In the genomic region with DNA sequence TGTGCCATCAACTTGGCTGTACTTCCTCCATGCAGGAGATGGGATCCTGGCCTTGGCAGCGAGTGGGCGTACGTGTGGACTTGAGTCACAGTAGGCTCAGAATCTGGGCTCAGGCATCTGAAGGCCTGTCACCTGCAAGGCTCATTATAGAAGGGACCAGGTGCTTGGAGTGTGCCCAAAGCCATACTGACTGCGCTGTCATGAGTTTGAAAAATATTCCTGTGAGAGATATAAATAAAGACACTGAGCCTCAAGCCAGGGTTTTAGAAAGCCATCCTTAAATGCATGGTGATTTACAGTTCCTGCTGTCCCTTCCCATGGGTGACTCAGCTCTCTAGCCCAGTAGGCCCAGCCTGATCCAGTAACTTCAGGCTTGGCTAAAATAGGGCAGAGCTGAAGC, we compare ENCODE assay signal across 11 mouse cellular contexts. TPM values are rescaled to one million over a fixed set of nuclear protein-coding genes. Genes with fewer than 3 reads are reported as not detected.
DNase-seq lines count a peak whose midpoint lies in the region; TF ChIP-seq lines count a peak whose summit lies in the region.
"Had no signal": no experiment of that assay in that cellular context is flagged by ENCODE, and none has a peak within 500 bp of the region (broad histone marks: within the 10 kb centered on the region; RNA-seq: fewer than 3 reads in every experiment).

No protein-coding gene starts in this region.

- no peak overlapping the region for H3K4me3 ChIP-seq in cerebellum, adult 2 months (replicated peaks; ENCODE audit: insufficient read depth, low read depth, low read length)
- H3K4me3 ChIP-seq: hindbrain, embryonic 12.5 days; limb, embryonic 12.5 days had no signal

- no peak for TF ChIP-seq CTCF in cerebellum, adult 2 months (IDR thresholded peaks at IDR 0.05; ENCODE audit: borderline replicate concordance, insufficient read depth, low read depth, low read length)

- peak overlapping the region; percentile 78 for H3K27ac ChIP-seq in cerebellum, adult 2 months (ENCODE audit: insufficient read depth, low read length)
- H3K27ac ChIP-seq: hindbrain, embryonic 12.5 days; kidney, postnatal 0 days; limb, embryonic 12.5 days had no signal

- peak; percentile 54 for DNase-seq in layer of hippocampus, adult 9-11 months
- no peak for DNase-seq in layer of hippocampus, postnatal 14 days (ENCODE audit: low spot score in 2 of 2)
- peak; percentile 78 to 93 for DNase-seq in cerebellum, adult 2 months
- DNase-seq in gastrocnemius, adult 8-10 months (ENCODE audit: low spot score in 2 of 2): peak; percentile 81 to 89
- peak; percentile 55 for DNase-seq in right cerebral cortex, postnatal 25 days
- DNase-seq in spleen, postnatal 36 days (ENCODE audit: low spot score in 2 of 2): no peak
- no peak for DNase-seq in heart, adult 8-10 months (ENCODE audit: low spot score)
- DNase-seq: lung, postnatal 14 days had no signal

- WGBS in cerebellum, adult 2 months: 1% methylated on average over 4 of the region's 4 CpGs

- H3K27me3 ChIP-seq in cerebellum, adult 2 months (ENCODE audit: control insufficient read depth, insufficient read depth, low read length): no peaks in the 10 kb centered on the region
- H3K27me3 ChIP-seq: hindbrain, embryonic 12.5 days; limb, embryonic 12.5 days had no signal

- H3K4me1 ChIP-seq in cerebellum, adult 2 months (ENCODE audit: control insufficient read depth, insufficient read depth, low read length): peaks cover 23% of the 10 kb centered on the region

- no peak for TF ChIP-seq POLR2A in cerebellum, adult 2 months (IDR thresholded peaks at IDR 0.05; ENCODE audit: borderline replicate concordance, insufficient read depth, low read length)

RNA-seq across cellular contexts. Expression of gene Tnp1, which starts 49.3 kb away (rescaled TPM):
- total RNA-seq in layer of hippocampus, postnatal 14 days (2021): not detected
- not detected in 2 replicates for polyA plus RNA-seq in cerebellum, adult 2 months (2012; rRNA removed)
- not detected for total RNA-seq in gastrocnemius, adult 8-10 months (2022)
- not detected for total RNA-seq in heart, adult 8-10 months (2022)
- polyA plus RNA-seq: hindbrain, embryonic 12.5 days; kidney, postnatal 0 days; limb, embryonic 12.5 days had no signal

Comparison
In these comparisons a context has a peak if more than half of its experiments do, and no peak if none do; other contexts are left out.
1. DNase-seq: peak in layer of hippocampus, adult 9-11 months (single experiment), cerebellum, adult 2 months (2 of 2), gastrocnemius, adult 8-10 months (2 of 2) and right cerebral cortex, postnatal 25 days (single experiment); none in layer of hippocampus, postnatal 14 days (0 of 2), spleen, postnatal 36 days (0 of 2) and heart, adult 8-10 months (single experiment).